Mouse (Mus musculus): ENCODE results near the gene Gtf2f2.

DNA sequence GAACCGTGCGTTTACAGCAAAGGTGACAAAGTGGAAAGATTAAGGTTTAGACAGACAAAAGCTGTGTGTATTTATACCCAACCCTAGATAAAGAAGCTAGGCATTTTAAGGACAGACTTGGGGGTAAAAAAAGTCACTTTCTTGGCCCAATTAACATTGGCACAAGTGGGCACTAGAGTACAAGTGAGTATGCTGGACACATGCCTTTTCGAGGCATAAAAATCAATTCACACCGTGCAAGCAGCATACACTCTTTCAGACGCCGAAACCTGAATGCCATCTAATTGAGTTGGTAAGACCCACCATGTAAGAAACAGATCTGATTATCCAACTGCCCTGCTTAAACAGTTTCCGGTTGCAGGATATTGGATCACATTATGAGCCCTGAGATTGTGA, 395 bp upstream of the Gtf2f2 start:
- TF ChIP-seq ZNF384 (IDR thresholded peaks at IDR 0.05; ENCODE audit: low read depth, low read length) (no peak), MAFK (IDR thresholded peaks at IDR 0.05; ENCODE audit: insufficient read depth, low read depth, low read length) (no peak), ZC3H11A (IDR thresholded peaks at IDR 0.05; ENCODE audit: borderline replicate concordance, low read depth, low read length) (no peak), HCFC1 (IDR thresholded peaks at IDR 0.05; ENCODE audit: borderline replicate concordance, insufficient read depth, low read length) (no peak)
